In genomic region chr1:134995954-134996353, GRCm38 (mm10) we compare ENCODE assay signal across 12 mouse cellular contexts. TPM values are rescaled to one million over a fixed set of nuclear protein-coding genes. Genes with fewer than 3 reads are reported as not detected.
DNase-seq lines count a peak whose midpoint lies in the region; ATAC-seq and TF ChIP-seq lines count a peak whose summit lies in the region.
"Had no signal": no experiment of that assay in that cellular context is flagged by ENCODE, and none has a peak within 500 bp of the region (broad histone marks: within the 10 kb centered on the region; RNA-seq: fewer than 3 reads in every experiment).

No protein-coding gene starts in this region.

- TF ChIP-seq CTCF in intestine, postnatal 0 days (IDR thresholded peaks at IDR 0.05; ENCODE audit: low read depth): no peak

- 14% methylated on average over 1 of the region's 1 CpGs for WGBS in heart, embryonic 10.5 days
- 0% methylated on average over 1 of the region's 1 CpGs for WGBS in intestine, postnatal 0 days

- peak; percentile 69 for DNase-seq in heart, embryonic 10.5 days (ENCODE audit: low spot score)
- no peak for DNase-seq in heart, adult 9 months (ENCODE audit: low spot score in 2 of 2)
- DNase-seq in lung, postnatal 14 days: peak; percentile 13
- DNase-seq in lung, postnatal 25 days (ENCODE audit: low spot score): no peak
- peak; percentile 60 for DNase-seq in adipocyte (ENCODE audit: low spot score)
- no peak for DNase-seq in layer of hippocampus, adult 18-20 months (ENCODE audit: low spot score in 2 of 2)

- H3K27ac ChIP-seq in heart, embryonic 10.5 days: no peak overlapping the region
- no peak overlapping the region for H3K27ac ChIP-seq in intestine, postnatal 0 days (ENCODE audit: low read depth, low read length)
- H3K27ac ChIP-seq: embryonic facial prominence, embryonic 12.5 days; forebrain, embryonic 15.5 days; macrophage had no signal

- H3K36me3 ChIP-seq in heart, embryonic 10.5 days: no peaks in the 10 kb centered on the region
- H3K36me3 ChIP-seq in intestine, postnatal 0 days (ENCODE audit: control insufficient read depth, insufficient read depth): no peaks in the 10 kb centered on the region
- H3K36me3 ChIP-seq: embryonic facial prominence, embryonic 12.5 days; forebrain, embryonic 15.5 days had no signal

- ATAC-seq in megakaryocyte, adult 5-6 weeks (ENCODE audit: poor library complexity, severe bottlenecking): peak; percentile 40; the same call in 1 of the 2 replicates
- no peak for ATAC-seq in intestine, postnatal 0 days
- ATAC-seq: forebrain, embryonic 15.5 days; intestine, embryonic 16.5 days had no signal

- H3K4me3 ChIP-seq in heart, embryonic 10.5 days: no peak overlapping the region
- H3K4me3 ChIP-seq in intestine, postnatal 0 days (ENCODE audit: low read depth, low read length): no peak overlapping the region
- H3K4me3 ChIP-seq: embryonic facial prominence, embryonic 12.5 days; forebrain, embryonic 15.5 days had no signal

- no peak overlapping the region for H3K4me2 ChIP-seq in intestine, postnatal 0 days (replicated peaks; ENCODE audit: low read depth)
- H3K4me2 ChIP-seq: embryonic facial prominence, embryonic 12.5 days; forebrain, embryonic 15.5 days had no signal

- peaks cover 88% of the 10 kb centered on the region for H3K27me3 ChIP-seq in heart, embryonic 10.5 days (ENCODE audit: insufficient read depth, poor library complexity, severe bottlenecking)
- no peaks in the 10 kb centered on the region for H3K27me3 ChIP-seq in intestine, postnatal 0 days (replicated peaks; ENCODE audit: control insufficient read depth, insufficient read depth, low read length)
- H3K27me3 ChIP-seq: embryonic facial prominence, embryonic 12.5 days; forebrain, embryonic 15.5 days had no signal

- H3K9me3 ChIP-seq in heart, embryonic 10.5 days: no peaks in the 10 kb centered on the region
- no peaks in the 10 kb centered on the region for H3K9me3 ChIP-seq in intestine, postnatal 0 days (ENCODE audit: control insufficient read depth)
- H3K9me3 ChIP-seq: embryonic facial prominence, embryonic 12.5 days; forebrain, embryonic 15.5 days had no signal

- H3K4me1 ChIP-seq in heart, embryonic 10.5 days: peaks cover 15% of the 10 kb centered on the region
- no peaks in the 10 kb centered on the region for H3K4me1 ChIP-seq in intestine, postnatal 0 days (replicated peaks; ENCODE audit: control insufficient read depth, insufficient read depth, low read length)

- no peak overlapping the region for H3K9ac ChIP-seq in intestine, postnatal 0 days (ENCODE audit: low read depth, low read length)
- H3K9ac ChIP-seq: embryonic facial prominence, embryonic 12.5 days; forebrain, embryonic 15.5 days had no signal

RNA-seq across cellular contexts. Expression of gene Ube2t, which starts 33.6 kb away (rescaled TPM):
- 49.3 and 51.9 TPM in 2 replicates for polyA plus RNA-seq in heart, embryonic 10.5 days (2016; fragmentation: Nextera tagmentation; extraction: Ambion mirVana)
- total RNA-seq in megakaryocyte, adult 5-6 weeks (2015): 49.0 and 58.0 TPM in 2 replicates
- total RNA-seq in megakaryocyte, adult 5-6 weeks (2017): 15.6 and 16.3 TPM in 2 replicates
- total RNA-seq in layer of hippocampus, adult 18-20 months (2021): 1 to 10 TPM; 1.1 to 2.2 TPM
- polyA plus RNA-seq in intestine, postnatal 0 days (2015; fragmentation: Nextera tagmentation; extraction: Ambion mirVana): 9.4 and 12.3 TPM in 2 replicates

RNA-seq across cellular contexts. Expression of gene Ppp1r12b, which starts 40.2 kb away (rescaled TPM):
- 15.2 and 24.5 TPM in 2 replicates for polyA plus RNA-seq in heart, embryonic 10.5 days (2016; fragmentation: Nextera tagmentation; extraction: Ambion mirVana)
- 3.7 and 5.0 TPM in 2 replicates for total RNA-seq in megakaryocyte, adult 5-6 weeks (2015)
- 4.4 and 4.6 TPM in 2 replicates for total RNA-seq in megakaryocyte, adult 5-6 weeks (2017)
- 10 to 100 TPM; 70.0 to 73.0 TPM for total RNA-seq in layer of hippocampus, adult 18-20 months (2021)
- 11.5 and 13.0 TPM in 2 replicates for polyA plus RNA-seq in intestine, postnatal 0 days (2015; fragmentation: Nextera tagmentation; extraction: Ambion mirVana)

Comparison
In these comparisons a context has a peak if more than half of its experiments do, and no peak if none do; other contexts are left out.
1. DNase-seq: peak in heart, embryonic 10.5 days (single experiment), lung, postnatal 14 days (single experiment) and adipocyte (single experiment); none in heart, adult 9 months (0 of 2), lung, postnatal 25 days (single experiment) and layer of hippocampus, adult 18-20 months (0 of 2).
2. RNA of gene Ube2t, which starts 33.6 kb away (total RNA-seq): 15.6 to 58.0 TPM in megakaryocyte, adult 5-6 weeks; 1.1 to 2.2 TPM in layer of hippocampus, adult 18-20 months; every median in the first group is over 4 times any median in the second.
3. RNA of gene Ppp1r12b, which starts 40.2 kb away (total RNA-seq): 70.0 to 73.0 TPM in layer of hippocampus, adult 18-20 months; 3.7 to 5.0 TPM in megakaryocyte, adult 5-6 weeks; every median in the first group is over 10 times any median in the second.